Mouse (Mus musculus): ENCODE data around the gene Mink1. TPM values are rescaled to one million over a fixed set of nuclear protein-coding genes. Genes with fewer than 3 reads are reported as not detected.

Gene Mink1
- polyA plus RNA-seq, 1 experiment from 2014 or later = 14.9 TPM

- Histone ChIP-seq H3K36me3 (peaks cover 11% of the 10 kb centered on the region), H3K9me3 (no peaks in the 10 kb centered on the region), H3K27ac (no peak overlapping the region), H3K27me3 (replicated peaks) (no peaks in the 10 kb centered on the region), H3K4me3 (replicated peaks) (no peak overlapping the region), H3K9ac (no peak overlapping the region), H3K4me2 (no peak overlapping the region), H3K4me1 (peaks cover 27% of the 10 kb centered on the region)
- ATAC-seq (ENCODE audit: insufficient read depth, low FRiP score, low read depth) = no peak
- WGBS = 61% methylated on average over 9 of the region's 9 CpGs
Observed at GRCm38 (mm10) chr11:70657991-70658390, 95.3 kb downstream of the Mink1 start.

DNA sequence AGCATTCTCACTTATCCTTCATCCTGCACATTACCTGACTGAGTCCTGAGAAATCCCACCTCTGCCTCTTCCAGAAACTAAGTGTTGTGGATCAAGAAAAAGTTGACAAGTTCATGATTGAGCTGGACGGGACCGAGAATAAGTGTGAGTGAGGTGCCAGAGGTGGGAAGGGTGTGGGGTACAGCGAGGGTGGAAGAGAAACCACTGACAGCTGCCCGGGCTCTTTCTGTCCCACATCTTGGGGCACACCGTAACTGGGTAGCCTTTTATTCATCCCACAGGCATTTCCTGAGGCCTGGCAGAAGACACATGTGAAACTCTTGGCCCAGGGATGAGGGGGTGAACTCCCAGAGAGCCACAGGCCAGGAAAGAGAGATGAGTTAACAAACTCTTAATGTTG lies 95.8 kb downstream of the Mink1 start:
- Histone ChIP-seq H3K9ac (no peak overlapping the region), H3K36me3 (peaks cover 16% of the 10 kb centered on the region), H3K4me3 (replicated peaks) (no peak overlapping the region), H3K27me3 (replicated peaks) (no peaks in the 10 kb centered on the region), H3K4me2 (no peak overlapping the region), H3K27ac (no peak overlapping the region), H3K9me3 (no peaks in the 10 kb centered on the region), H3K4me1 (peaks cover 27% of the 10 kb centered on the region)
- no peak for ATAC-seq (ENCODE audit: insufficient read depth, low FRiP score, low read depth)
- 82% methylated on average over 5 of the region's 5 CpGs for WGBS

DNA sequence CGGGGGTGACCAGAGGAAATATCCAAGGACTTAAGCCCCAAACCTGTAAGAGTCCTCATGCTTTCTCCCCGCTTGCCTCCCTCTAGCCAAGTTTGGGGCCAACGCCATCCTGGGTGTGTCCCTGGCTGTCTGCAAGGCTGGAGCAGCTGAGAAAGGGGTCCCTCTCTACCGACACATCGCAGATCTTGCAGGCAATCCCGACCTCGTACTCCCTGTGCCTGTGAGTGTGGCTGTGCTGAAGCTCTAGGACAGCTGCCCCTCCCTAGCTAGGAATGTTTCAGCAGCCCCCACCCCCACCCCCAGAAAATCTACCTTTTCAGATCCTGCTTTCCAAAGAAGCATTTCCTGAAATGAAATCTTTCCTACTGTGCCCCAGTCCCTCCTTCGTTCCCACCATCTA lies 96.3 kb downstream of the Mink1 start:
- Histone ChIP-seq H3K4me2 (no peak overlapping the region), H3K27me3 (replicated peaks) (no peaks in the 10 kb centered on the region), H3K4me1 (peaks cover 27% of the 10 kb centered on the region), H3K9me3 (no peaks in the 10 kb centered on the region), H3K9ac (no peak overlapping the region), H3K36me3 (peaks cover 19% of the 10 kb centered on the region), H3K4me3 (replicated peaks) (no peak overlapping the region), H3K27ac (no peak overlapping the region)
- no peak for ATAC-seq (ENCODE audit: insufficient read depth, low FRiP score, low read depth)
- 62% methylated on average over 8 of the region's 8 CpGs for WGBS

DNA sequence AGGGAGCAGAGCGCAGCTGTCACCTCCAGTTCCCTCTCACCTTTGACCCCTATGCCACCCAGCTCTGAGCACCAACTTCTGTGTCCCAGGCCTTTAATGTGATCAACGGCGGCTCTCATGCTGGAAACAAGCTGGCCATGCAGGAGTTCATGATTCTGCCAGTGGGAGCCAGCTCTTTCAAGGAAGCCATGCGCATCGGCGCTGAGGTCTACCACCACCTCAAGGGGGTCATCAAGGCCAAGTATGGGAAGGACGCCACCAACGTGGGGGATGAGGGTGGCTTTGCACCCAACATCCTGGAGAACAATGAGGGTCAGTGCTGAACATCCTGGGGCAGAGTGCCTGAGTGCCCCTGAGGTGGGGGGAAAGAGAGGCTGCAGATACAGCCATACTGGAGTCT lies 97.9 kb downstream of the Mink1 start:
- H3K4me3 ChIP-seq (replicated peaks) = no peak overlapping the region
- no peak for ATAC-seq (ENCODE audit: insufficient read depth, low FRiP score, low read depth)
- 85% methylated on average over 8 of the region's 8 CpGs for WGBS

DNA sequence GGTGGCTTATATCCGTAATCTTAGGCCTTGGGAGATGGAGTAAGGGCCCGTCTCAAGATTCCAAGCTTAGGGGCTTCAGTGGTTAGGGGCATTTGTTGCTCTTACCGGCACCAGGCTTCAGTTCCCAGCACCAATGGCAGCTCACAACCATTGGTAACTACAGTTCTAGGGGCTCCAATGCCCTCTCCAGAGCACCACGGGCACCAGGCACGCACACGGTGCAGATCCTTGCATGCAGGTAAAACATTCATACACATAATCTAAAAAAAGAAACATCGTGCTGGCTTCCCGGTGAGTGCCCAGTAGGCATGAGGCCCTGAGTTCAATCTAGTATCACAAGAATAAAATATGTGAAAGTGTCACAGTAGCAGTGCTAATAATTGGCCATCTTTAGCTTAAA lies 100.4 kb downstream of the Mink1 start:
- Histone ChIP-seq H3K27me3 (replicated peaks) (no peaks in the 10 kb centered on the region), H3K9ac (no peak overlapping the region), H3K4me1 (peaks cover 20% of the 10 kb centered on the region), H3K36me3 (peaks cover 39% of the 10 kb centered on the region), H3K4me3 (replicated peaks) (no peak overlapping the region), H3K27ac (no peak overlapping the region), H3K9me3 (no peaks in the 10 kb centered on the region), H3K4me2 (no peak overlapping the region)
- 92% methylated on average over 8 of the region's 8 CpGs for WGBS
- ATAC-seq (ENCODE audit: insufficient read depth, low FRiP score, low read depth) = no peak

More for the DNA sequence above, 97.9 kb downstream of the Mink1 start:
- H3K36me3 ChIP-seq = peaks cover 33% of the 10 kb centered on the region
- H3K4me2 ChIP-seq = no peak overlapping the region
- H3K9ac ChIP-seq = no peak overlapping the region
- peaks cover 26% of the 10 kb centered on the region for H3K4me1 ChIP-seq
- H3K27me3 ChIP-seq (replicated peaks) = no peaks in the 10 kb centered on the region
- no peak overlapping the region for H3K27ac ChIP-seq
- H3K9me3 ChIP-seq = no peaks in the 10 kb centered on the region

GRCm38 (mm10) chr11:70663957-70664356 lies 101.3 kb downstream of the Mink1 start:
- no peak overlapping the region for H3K27ac ChIP-seq
- no peak overlapping the region for H3K9ac ChIP-seq
- H3K4me2 ChIP-seq = no peak overlapping the region
- H3K4me3 ChIP-seq (replicated peaks) = no peak overlapping the region
- H3K27me3 ChIP-seq (replicated peaks) = no peaks in the 10 kb centered on the region
- H3K36me3 ChIP-seq = peaks cover 39% of the 10 kb centered on the region
- H3K4me1 ChIP-seq = peaks cover 15% of the 10 kb centered on the region
- ATAC-seq (ENCODE audit: insufficient read depth, low FRiP score, low read depth) = no peak
- no peaks in the 10 kb centered on the region for H3K9me3 ChIP-seq
- WGBS = 94% methylated on average over 6 of the region's 6 CpGs

Other genes starting within 250 kb of the Mink1 start
- 0.06 TPM in 1 of 2 replicates, not detected in the other for gene Alox12e, start 240.3 kb upstream of the Mink1 start, polyA plus RNA-seq (2015; fragmentation: Nextera tagmentation; extraction: Ambion mirVana)
- 6.7 and 9.5 TPM in 2 replicates for gene Alox15, start 210.8 kb upstream of the Mink1 start, polyA plus RNA-seq (2015; fragmentation: Nextera tagmentation; extraction: Ambion mirVana)
- gene Pelp1, start 152.8 kb upstream of the Mink1 start, polyA plus RNA-seq (2015; fragmentation: Nextera tagmentation; extraction: Ambion mirVana) = 31.5 and 33.8 TPM in 2 replicates
- 15.0 and 19.4 TPM in 2 replicates for gene Arrb2, start 130.2 kb upstream of the Mink1 start, polyA plus RNA-seq (2015; fragmentation: Nextera tagmentation; extraction: Ambion mirVana)
- 36.1 and 40.6 TPM in 2 replicates for gene Med11, start 111.0 kb upstream of the Mink1 start, polyA plus RNA-seq (2015; fragmentation: Nextera tagmentation; extraction: Ambion mirVana)
- gene Zmynd15, start 103.4 kb upstream of the Mink1 start, polyA plus RNA-seq (2015; fragmentation: Nextera tagmentation; extraction: Ambion mirVana) = 0.73 and 0.75 TPM in 2 replicates
- 7.3 and 8.8 TPM in 2 replicates for gene Cxcl16, start 102.9 kb upstream of the Mink1 start, polyA plus RNA-seq (2015; fragmentation: Nextera tagmentation; extraction: Ambion mirVana)
- 65.0 and 71.2 TPM in 2 replicates for gene Tm4sf5, start 57.6 kb upstream of the Mink1 start, polyA plus RNA-seq (2015; fragmentation: Nextera tagmentation; extraction: Ambion mirVana)
- 0.62 TPM in 1 of 2 replicates, not detected in the other for gene Vmo1, start 48.3 kb upstream of the Mink1 start, polyA plus RNA-seq (2015; fragmentation: Nextera tagmentation; extraction: Ambion mirVana)
- 2.1 and 3.3 TPM in 2 replicates for gene Gltpd2, start 43.7 kb upstream of the Mink1 start, polyA plus RNA-seq (2015; fragmentation: Nextera tagmentation; extraction: Ambion mirVana)
- gene Psmb6, start 37.5 kb upstream of the Mink1 start, polyA plus RNA-seq (2015; fragmentation: Nextera tagmentation; extraction: Ambion mirVana) = 689 and 690 TPM in 2 replicates
- not detected in 2 replicates for gene Gm40193, start 29.9 kb upstream of the Mink1 start, polyA plus RNA-seq (2015; fragmentation: Nextera tagmentation; extraction: Ambion mirVana)
- gene Pld2, start 22.8 kb upstream of the Mink1 start, polyA plus RNA-seq (2015; fragmentation: Nextera tagmentation; extraction: Ambion mirVana) = 12.9 and 13.7 TPM in 2 replicates
- 0.23 TPM in 1 of 2 replicates, not detected in the other for gene 4930544D05Rik, start 53.0 kb downstream of the Mink1 start, polyA plus RNA-seq (2015; fragmentation: Nextera tagmentation; extraction: Ambion mirVana)
- gene Chrne, start 56.3 kb downstream of the Mink1 start, polyA plus RNA-seq (2015; fragmentation: Nextera tagmentation; extraction: Ambion mirVana) = not detected in 2 replicates
- gene Gp1ba, start 76.2 kb downstream of the Mink1 start, polyA plus RNA-seq (2015; fragmentation: Nextera tagmentation; extraction: Ambion mirVana) = 0.09 and 0.19 TPM in 2 replicates
- gene Rnf167, start 84.4 kb downstream of the Mink1 start, polyA plus RNA-seq (2015; fragmentation: Nextera tagmentation; extraction: Ambion mirVana) = 97.2 and 108 TPM in 2 replicates
- gene Slc25a11, start 84.6 kb downstream of the Mink1 start, polyA plus RNA-seq (2015; fragmentation: Nextera tagmentation; extraction: Ambion mirVana) = 150 and 151 TPM in 2 replicates
- 1,701 and 2,042 TPM in 2 replicates for gene Pfn1, start 91.8 kb downstream of the Mink1 start, polyA plus RNA-seq (2015; fragmentation: Nextera tagmentation; extraction: Ambion mirVana)
- 13.9 and 16.6 TPM in 2 replicates for gene Eno3, start 94.3 kb downstream of the Mink1 start, polyA plus RNA-seq (2015; fragmentation: Nextera tagmentation; extraction: Ambion mirVana)
- gene Spag7, start 106.5 kb downstream of the Mink1 start, polyA plus RNA-seq (2015; fragmentation: Nextera tagmentation; extraction: Ambion mirVana) = 152 and 156 TPM in 2 replicates
- 13.0 and 15.5 TPM in 2 replicates for gene Camta2, start 125.2 kb downstream of the Mink1 start, polyA plus RNA-seq (2015; fragmentation: Nextera tagmentation; extraction: Ambion mirVana)
- gene Inca1, start 137.3 kb downstream of the Mink1 start, polyA plus RNA-seq (2015; fragmentation: Nextera tagmentation; extraction: Ambion mirVana) = 1.1 and 1.4 TPM in 2 replicates
- gene Kif1c, start 137.7 kb downstream of the Mink1 start, polyA plus RNA-seq (2015; fragmentation: Nextera tagmentation; extraction: Ambion mirVana) = 4.2 and 4.6 TPM in 2 replicates
- 5.5 and 6.9 TPM in 2 replicates for gene Zfp3, start 201.3 kb downstream of the Mink1 start, polyA plus RNA-seq (2015; fragmentation: Nextera tagmentation; extraction: Ambion mirVana)
- 0.35 and 0.61 TPM in 2 replicates for gene Scimp, start 249.7 kb downstream of the Mink1 start, polyA plus RNA-seq (2015; fragmentation: Nextera tagmentation; extraction: Ambion mirVana)